Mouse (Mus musculus) olfactory bulb, adult 2 months (tissue): ENCODE data around the gene Sox15.

ENCODE experiments used
- CTCF ChIP-seq: fragments of 200-500 bp; IDR thresholded peaks from 2 replicates; pipeline ENCODE4 v1.5.1; 2012; ENCODE audit warnings: low read depth, mild to moderate bottlenecking, low read length, moderate library complexity; ENCODE audit not compliant: insufficient read depth
- POLR2A ChIP-seq: fragments of 200-500 bp; IDR thresholded peaks from 2 replicates; pipeline ENCODE4 v1.6.1; 2012; ENCODE audit warnings: mild to moderate bottlenecking, low read depth, low read length, moderate library complexity; ENCODE audit not compliant: insufficient read depth

- no peak for TF ChIP-seq CTCF
- TF ChIP-seq POLR2A = no peak
These were observed 38.3 kb upstream of the Sox15 start for GRCm38 (mm10) chr11:69616781-69617180.
